Mouse (Mus musculus): Measurements from ENCODE around the gene Cog5. TPM values are rescaled to one million over a fixed set of nuclear protein-coding genes. Genes with fewer than 3 reads are reported as not detected.

The Cog5 gene
- polyA plus RNA-seq, 1 experiment from 2014 or later: 31.7 TPM

GRCm38 (mm10) chr12:31897456-31897855 lies 242.8 kb downstream of the Cog5 start:
- H3K4me2 ChIP-seq (replicated peaks): no peak overlapping the region
- no peaks in the 10 kb centered on the region for H3K9me3 ChIP-seq
- no peak overlapping the region for H3K4me3 ChIP-seq (replicated peaks)
- peak overlapping the region; percentile 75 for H3K27ac ChIP-seq
- no peak for ATAC-seq
- WGBS: 52% methylated on average over 7 of the region's 7 CpGs
- no peak overlapping the region for H3K9ac ChIP-seq (replicated peaks)
- peaks cover 32% of the 10 kb centered on the region for H3K4me1 ChIP-seq (replicated peaks)
- peaks cover 4% of the 10 kb centered on the region; the same call in 1 of the 2 replicates for H3K36me3 ChIP-seq
- H3K27me3 ChIP-seq: no peaks in the 10 kb centered on the region

- no peaks in the 10 kb centered on the region for H3K9me3 ChIP-seq
- 82% methylated on average over 4 of the region's 4 CpGs for WGBS
- no peak overlapping the region for H3K4me2 ChIP-seq (replicated peaks)
- H3K4me1 ChIP-seq (replicated peaks): peaks cover 42% of the 10 kb centered on the region
- no peaks in the 10 kb centered on the region for H3K27me3 ChIP-seq
- no peak overlapping the region for H3K27ac ChIP-seq
- no peak overlapping the region for H3K9ac ChIP-seq (replicated peaks)
- peaks cover 8% of the 10 kb centered on the region for H3K36me3 ChIP-seq
- ATAC-seq: no peak
- H3K4me3 ChIP-seq (replicated peaks): no peak overlapping the region
Measured at GRCm38 (mm10) chr12:31900391-31900914, 245.8 kb downstream of the Cog5 start.

- Histone ChIP-seq H3K36me3 (peaks cover 4% of the 10 kb centered on the region; the same call in 1 of the 2 replicates), H3K9me3 (no peaks in the 10 kb centered on the region), H3K4me2 (replicated peaks) (no peak overlapping the region), H3K4me1 (replicated peaks) (peaks cover 33% of the 10 kb centered on the region), H3K9ac (replicated peaks) (peak overlapping the region; percentile 32; the same call in 1 of the 2 replicates), H3K4me3 (replicated peaks) (no peak overlapping the region), H3K27ac (peak overlapping the region; percentile 88), H3K27me3 (no peaks in the 10 kb centered on the region)
- WGBS: 26% methylated on average over 6 of the region's 6 CpGs
- peak; percentile 97 for ATAC-seq
Measured at GRCm38 (mm10) chr12:31905696-31906551, 251.3 kb downstream of the Cog5 start.

- no peak overlapping the region for H3K9ac ChIP-seq (replicated peaks)
- H3K4me1 ChIP-seq (replicated peaks): peaks cover 33% of the 10 kb centered on the region
- H3K36me3 ChIP-seq: peaks cover 4% of the 10 kb centered on the region; the same call in 1 of the 2 replicates
- H3K9me3 ChIP-seq: no peaks in the 10 kb centered on the region
- no peak for ATAC-seq
- no peak overlapping the region for H3K27ac ChIP-seq
- no peaks in the 10 kb centered on the region for H3K27me3 ChIP-seq
- WGBS: 97% methylated on average over 2 of the region's 2 CpGs
- no peak overlapping the region for H3K4me2 ChIP-seq (replicated peaks)
- no peak overlapping the region for H3K4me3 ChIP-seq (replicated peaks)
Measured at GRCm38 (mm10) chr12:31907436-31907835, 252.8 kb downstream of the Cog5 start.

GRCm38 (mm10) chr12:31912966-31913551 lies 258.4 kb downstream of the Cog5 start:
- Histone ChIP-seq H3K4me3 (replicated peaks) (no peak overlapping the region), H3K9me3 (0 out of 2 replicates have a peak, but pooled peaks cover 2% of the 10 kb centered on the region), H3K27ac (no peak overlapping the region), H3K27me3 (no peaks in the 10 kb centered on the region), H3K36me3 (no peaks in the 10 kb centered on the region), H3K9ac (replicated peaks) (no peak overlapping the region), H3K4me1 (replicated peaks) (no peaks in the 10 kb centered on the region), H3K4me2 (replicated peaks) (no peak overlapping the region)
- WGBS: 80% methylated on average over 6 of the region's 6 CpGs
- ATAC-seq: no peak

- H3K4me3 ChIP-seq (replicated peaks): no peak overlapping the region
- no peaks in the 10 kb centered on the region for H3K36me3 ChIP-seq
- no peak overlapping the region for H3K4me2 ChIP-seq (replicated peaks)
- WGBS: 86% methylated on average over 4 of the region's 4 CpGs
- H3K27me3 ChIP-seq: no peaks in the 10 kb centered on the region
- no peaks in the 10 kb centered on the region for H3K4me1 ChIP-seq (replicated peaks)
- 0 out of 2 replicates have a peak, but pooled peaks cover 2% of the 10 kb centered on the region for H3K9me3 ChIP-seq
- no peak overlapping the region for H3K9ac ChIP-seq (replicated peaks)
- no peak for ATAC-seq
- no peak overlapping the region for H3K27ac ChIP-seq
Measured at GRCm38 (mm10) chr12:31913614-31914013, 258.9 kb downstream of the Cog5 start.

- no peaks in the 10 kb centered on the region for H3K27me3 ChIP-seq
- H3K27ac ChIP-seq: no peak overlapping the region
- H3K4me2 ChIP-seq (replicated peaks): no peak overlapping the region
- WGBS: 94% methylated on average over 5 of the region's 5 CpGs
- ATAC-seq: no peak
- H3K36me3 ChIP-seq: peaks cover 3% of the 10 kb centered on the region
- H3K9me3 ChIP-seq: 0 out of 2 replicates have a peak, but pooled peaks cover 2% of the 10 kb centered on the region
- no peaks in the 10 kb centered on the region for H3K4me1 ChIP-seq (replicated peaks)
- H3K9ac ChIP-seq (replicated peaks): no peak overlapping the region
- no peak overlapping the region for H3K4me3 ChIP-seq (replicated peaks)
Measured at GRCm38 (mm10) chr12:31916691-31917090, 262.0 kb downstream of the Cog5 start.

- Histone ChIP-seq H3K27ac (no peak overlapping the region), H3K4me2 (replicated peaks) (no peak overlapping the region), H3K4me1 (replicated peaks) (no peaks in the 10 kb centered on the region), H3K36me3 (peaks cover 3% of the 10 kb centered on the region), H3K4me3 (replicated peaks) (no peak overlapping the region), H3K9me3 (0 out of 2 replicates have a peak, but pooled peaks cover 2% of the 10 kb centered on the region), H3K9ac (replicated peaks) (no peak overlapping the region), H3K27me3 (no peaks in the 10 kb centered on the region)
- WGBS: 91% methylated on average over 5 of the region's 5 CpGs
- 0 out of 2 replicates have a peak, but pooled peaks have one; percentile 27 for ATAC-seq
Measured at GRCm38 (mm10) chr12:31917245-31917644, 262.6 kb downstream of the Cog5 start.

- no peak for ATAC-seq
- Histone ChIP-seq H3K36me3 (peaks cover 23% of the 10 kb centered on the region), H3K9me3 (no peaks in the 10 kb centered on the region), H3K27ac (no peak overlapping the region), H3K4me2 (replicated peaks) (no peak overlapping the region), H3K27me3 (no peaks in the 10 kb centered on the region), H3K9ac (replicated peaks) (no peak overlapping the region), H3K4me3 (replicated peaks) (no peak overlapping the region), H3K4me1 (replicated peaks) (no peaks in the 10 kb centered on the region)
- 87% methylated on average over 18 of the region's 18 CpGs for WGBS
Measured at GRCm38 (mm10) chr12:31920464-31921405, 266.1 kb downstream of the Cog5 start.

GRCm38 (mm10) chr12:31924135-31924534 lies 269.5 kb downstream of the Cog5 start:
- H3K4me2 ChIP-seq (replicated peaks): no peak overlapping the region
- no peaks in the 10 kb centered on the region for H3K27me3 ChIP-seq
- no peak overlapping the region for H3K9ac ChIP-seq (replicated peaks)
- no peak overlapping the region for H3K27ac ChIP-seq
- no peaks in the 10 kb centered on the region for H3K9me3 ChIP-seq
- no peaks in the 10 kb centered on the region for H3K4me1 ChIP-seq (replicated peaks)
- WGBS: 90% methylated on average over 3 of the region's 3 CpGs
- H3K36me3 ChIP-seq: peaks cover 45% of the 10 kb centered on the region
- no peak overlapping the region for H3K4me3 ChIP-seq (replicated peaks)
- no peak for ATAC-seq

GRCm38 (mm10) chr12:31925343-31925742 lies 270.7 kb downstream of the Cog5 start:
- H3K27me3 ChIP-seq: no peaks in the 10 kb centered on the region
- H3K4me2 ChIP-seq (replicated peaks): no peak overlapping the region
- H3K4me1 ChIP-seq (replicated peaks): no peaks in the 10 kb centered on the region
- no peak overlapping the region for H3K27ac ChIP-seq
- no peak for ATAC-seq
- H3K9ac ChIP-seq (replicated peaks): no peak overlapping the region
- no peaks in the 10 kb centered on the region for H3K9me3 ChIP-seq
- WGBS: 93% methylated on average over 6 of the region's 6 CpGs
- H3K36me3 ChIP-seq: peaks cover 49% of the 10 kb centered on the region
- no peak overlapping the region for H3K4me3 ChIP-seq (replicated peaks)
